Mouse (Mus musculus) thymus, postnatal 10 days (tissue): ENCODE measurements at regions not wholly inside any gene's neighbourhood (a gene's known extent, or its start where the extent isn't known, plus 50 kb on each side); places are given as distances from the start of the nearest gene placed in this dataset.
A peak's percentile ranks its signal among the peaks of the same experiment; 100 is the strongest.
"Not testable (repeated sequence)": the region's sequence is repeated elsewhere in the genome, so short reads cannot be mapped to it uniquely, and the experiment has no call there.

Experiments used
- DNase-seq, 2 experiments: peaks; one replicate each; pipeline ENCODE4 v3.0.0; 2021; ENCODE audit warnings: low spot score in 2 of 2

DNA sequence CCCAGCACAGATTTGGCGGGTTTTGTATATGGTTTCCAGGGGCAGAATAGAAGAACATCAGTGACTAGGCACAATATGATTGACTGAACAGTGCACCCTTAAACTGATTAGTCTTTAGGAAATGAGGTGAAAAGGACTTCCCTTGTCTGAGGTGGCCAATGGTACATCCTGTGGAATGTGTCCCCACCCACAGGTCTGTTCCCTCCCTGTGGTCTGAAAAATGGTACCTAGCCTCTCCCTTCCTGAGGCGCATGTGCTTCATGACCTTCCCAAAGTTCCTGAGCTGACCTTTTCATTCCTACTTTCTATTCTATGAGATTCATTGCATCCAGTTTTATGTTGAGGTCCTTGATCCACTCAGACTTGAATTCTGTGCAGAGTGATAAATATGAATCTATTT, 76.0 kb downstream of the Zfp97 start:
- not testable (repeated sequence) for DNase-seq

DNA sequence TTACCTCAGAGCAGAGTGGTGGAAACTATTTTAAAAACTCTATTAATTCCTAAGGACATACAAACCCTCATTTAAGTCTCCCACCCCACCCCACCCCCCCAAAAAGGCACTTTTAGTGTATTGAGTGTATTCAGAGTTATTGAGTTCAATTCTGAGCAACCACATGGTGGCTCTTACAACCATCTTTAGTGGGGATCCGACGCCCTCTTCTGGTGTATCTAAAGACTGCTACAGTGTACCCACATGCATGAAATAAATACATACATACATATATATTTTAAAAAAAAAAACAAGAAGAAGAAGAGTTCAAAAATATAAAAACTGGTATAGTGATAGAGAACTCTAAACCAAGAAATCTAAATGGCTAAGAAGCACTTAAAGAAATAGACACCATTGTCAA, 107.9 kb downstream of the Zfp97 start:
- DNase-seq: no peak

DNA sequence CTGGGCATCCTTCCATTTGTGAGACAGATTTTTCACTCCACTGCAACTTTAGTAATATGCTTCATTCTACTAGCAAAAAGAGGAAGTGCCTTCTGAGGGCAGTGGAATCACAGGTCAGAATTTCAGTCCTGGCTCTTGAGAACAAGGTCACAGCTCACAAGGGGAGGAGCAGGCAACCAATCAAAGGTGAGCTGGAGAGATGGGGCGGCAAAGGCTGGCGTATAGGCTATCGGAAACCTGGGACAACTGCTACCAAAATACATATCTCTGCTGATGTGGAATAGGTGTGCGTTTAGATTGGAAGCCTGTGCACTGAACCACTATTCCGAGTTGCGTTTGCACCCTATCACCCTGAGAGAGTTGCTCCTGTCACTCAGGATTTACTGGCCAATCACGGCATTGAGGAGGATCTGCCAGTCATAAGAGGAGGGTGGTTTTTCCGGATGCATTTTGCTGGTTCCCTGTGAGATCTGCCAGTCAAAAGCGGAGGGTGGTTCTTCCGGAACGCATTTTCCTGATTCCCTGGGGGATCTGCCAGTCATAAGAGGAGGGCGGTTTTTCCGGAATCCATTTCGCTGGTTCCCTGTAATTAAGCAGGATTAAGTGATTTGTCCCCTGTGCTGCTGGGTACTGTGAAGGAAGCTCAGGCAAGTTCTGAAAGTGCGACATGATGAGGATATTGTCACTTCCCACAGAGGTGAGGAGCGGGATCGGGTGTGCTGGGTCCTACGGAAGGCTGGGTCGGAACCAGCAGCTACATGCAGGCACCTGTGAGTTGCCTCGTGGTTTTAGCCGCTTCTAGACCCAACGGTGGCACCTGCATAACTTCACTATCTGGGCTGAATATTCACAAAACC, 113.3 kb downstream of the Zfp97 start:
- peak; percentile 83 to 88 for DNase-seq

DNA sequence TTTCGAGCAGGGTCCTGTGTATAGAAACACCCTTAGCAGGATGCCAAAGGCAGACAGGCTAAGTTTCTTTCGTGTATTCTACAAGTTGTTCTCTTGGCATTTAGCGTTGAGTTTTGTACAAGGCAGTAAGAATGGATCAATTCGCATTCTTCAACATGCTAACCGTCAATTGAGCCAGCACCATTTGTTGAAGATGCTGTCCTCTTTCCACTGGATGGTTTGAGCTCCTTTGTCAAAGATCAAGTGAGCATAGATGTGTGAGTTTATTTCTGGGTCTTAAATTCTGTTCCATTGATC, 113.9 kb downstream of the Zfp97 start:
- not testable (repeated sequence) for DNase-seq
